Mouse (Mus musculus) ES-Bruce4 (cell line): ENCODE results near the gene Lmf2.

ENCODE experiments used
- CTCF ChIP-seq: IDR thresholded peaks from one replicate; pipeline ENCODE4 v1.8.1; 2011; ENCODE audit warnings: low read depth, low read length
- POLR2A ChIP-seq: IDR thresholded peaks from one replicate; pipeline ENCODE4 v1.8.1; 2011; ENCODE audit warnings: low read length; ENCODE audit not compliant: insufficient read depth

DNA sequence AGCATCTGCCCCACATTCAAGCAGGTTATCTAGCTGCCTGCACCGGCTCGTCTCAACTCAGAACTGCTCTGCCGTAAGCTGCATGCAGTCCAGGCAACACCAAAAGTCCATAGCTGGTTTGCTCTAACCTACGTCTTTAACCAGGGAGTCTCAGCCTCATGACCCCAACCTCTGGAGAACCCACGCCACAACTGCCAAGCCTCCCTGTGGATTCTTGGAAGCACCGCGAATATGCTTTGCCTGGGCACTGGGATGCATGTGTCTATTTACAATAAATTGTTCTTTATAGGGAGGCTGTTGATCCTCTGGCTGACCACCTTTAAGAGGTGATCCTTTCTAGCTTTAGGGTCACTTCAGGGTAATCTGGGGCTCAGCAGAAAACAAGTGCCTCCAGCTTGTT is 17.1 kb upstream of the Lmf2 start:
- TF ChIP-seq CTCF (no peak), POLR2A (no peak)
